Mouse (Mus musculus) cerebellum, adult 11 months (tissue): Measurements from ENCODE around the gene Nrxn3.

Source experiments
- DNase-seq: peaks from one replicate; pipeline ENCODE4 v3.0.0; 2022

Gene Nrxn3

GRCm38 (mm10) chr12:90166118-90166517 lies 1443.4 kb downstream of the Nrxn3 start:
- no peak for DNase-seq

- DNase-seq = no peak
Observed at GRCm38 (mm10) chr12:90181566-90181965, 1458.9 kb downstream of the Nrxn3 start.

DNA sequence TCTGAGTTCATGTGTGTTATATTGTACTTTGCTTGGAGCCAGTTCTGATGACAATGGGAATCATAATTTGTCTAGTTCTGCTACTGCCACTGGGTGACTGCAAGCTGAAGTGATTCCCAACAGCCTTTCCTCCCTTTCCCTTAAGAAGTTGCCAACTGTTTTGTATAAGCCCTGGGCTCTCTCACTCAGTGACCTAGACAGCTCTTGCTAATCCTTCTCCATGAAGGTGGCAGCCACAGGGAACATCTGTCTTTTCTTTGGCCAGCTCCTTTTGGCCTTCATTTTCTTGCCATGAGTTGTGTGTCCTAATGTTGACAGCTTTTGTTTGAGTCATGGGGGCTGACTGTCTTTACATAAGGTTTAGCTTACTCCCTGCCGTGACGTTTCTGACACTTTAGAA lies 1460.3 kb downstream of the Nrxn3 start:
- DNase-seq = no peak

- DNase-seq = no peak
Observed at GRCm38 (mm10) chr12:90196161-90196560, 1473.5 kb downstream of the Nrxn3 start.

DNA sequence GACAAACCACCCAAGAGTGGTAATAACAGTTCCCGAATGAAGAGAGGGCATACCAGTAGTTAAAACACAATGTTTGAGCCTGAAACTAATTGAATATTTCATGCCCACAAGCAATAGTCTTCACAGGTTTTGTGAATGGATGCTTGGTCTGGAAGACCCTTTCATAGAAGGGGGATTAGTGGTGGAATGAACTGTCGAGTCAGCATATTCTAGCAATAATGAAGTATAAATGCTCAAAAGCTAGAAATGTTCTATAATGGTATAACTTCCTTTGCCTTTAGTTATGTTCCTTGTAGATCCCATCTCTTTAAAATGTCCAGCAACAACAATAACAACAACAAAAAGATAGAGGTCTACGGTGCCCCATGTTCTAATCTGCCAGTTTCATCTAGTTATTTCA lies 1475.3 kb downstream of the Nrxn3 start:
- DNase-seq = no peak

GRCm38 (mm10) chr12:90202501-90202900 lies 1479.8 kb downstream of the Nrxn3 start:
- DNase-seq = no peak

- no peak for DNase-seq
Observed at GRCm38 (mm10) chr12:90211410-90211809, 1488.7 kb downstream of the Nrxn3 start.

DNA sequence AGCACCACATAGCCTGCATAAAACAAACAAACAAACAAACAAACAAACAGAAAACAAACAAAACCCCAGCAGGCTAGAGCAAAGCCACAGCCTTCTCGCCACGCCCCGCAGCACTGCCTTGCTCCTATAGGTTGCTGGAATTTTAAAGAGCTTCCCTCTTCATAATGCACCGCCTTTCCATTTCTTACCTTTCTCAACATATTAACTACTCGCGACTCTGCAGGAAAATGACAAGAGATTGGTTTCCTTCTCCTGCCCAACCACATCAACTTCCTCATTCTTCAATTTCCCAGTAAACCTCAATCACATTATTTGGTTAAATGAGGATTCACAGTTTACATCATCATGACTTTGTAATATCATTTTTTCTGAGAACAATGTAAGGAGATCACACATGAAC lies 1494.4 kb downstream of the Nrxn3 start:
- no peak for DNase-seq

DNA sequence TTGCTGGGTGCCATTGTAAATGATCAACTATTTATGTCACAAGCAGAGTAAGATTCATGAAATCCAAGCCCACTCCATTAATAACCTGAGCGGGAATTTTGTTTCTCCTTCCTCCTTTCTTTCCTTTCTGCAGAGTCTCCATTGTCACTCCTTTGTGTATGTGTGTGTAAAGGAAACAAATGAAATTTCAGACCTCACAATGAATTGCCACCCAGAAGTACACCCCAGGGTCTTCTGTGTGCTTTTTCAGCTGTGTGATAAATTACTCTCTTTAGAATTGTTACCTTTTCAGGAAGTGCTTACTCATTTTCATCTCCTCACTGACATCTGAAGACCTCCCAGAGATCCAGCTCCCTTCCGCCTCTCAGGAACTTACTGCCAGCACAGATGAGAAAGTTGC lies 1506.4 kb downstream of the Nrxn3 start:
- DNase-seq = no peak

- DNase-seq = no peak
Observed at GRCm38 (mm10) chr12:90236093-90236492, 1513.4 kb downstream of the Nrxn3 start.

GRCm38 (mm10) chr12:90260301-90260700 lies 1537.6 kb downstream of the Nrxn3 start:
- DNase-seq = no peak

GRCm38 (mm10) chr12:90268111-90268510 lies 1545.4 kb downstream of the Nrxn3 start:
- DNase-seq = no peak

GRCm38 (mm10) chr12:90270763-90271379 lies 1548.2 kb downstream of the Nrxn3 start:
- DNase-seq = no peak

- peak; percentile 29 for DNase-seq
Observed at GRCm38 (mm10) chr12:90274621-90275236, 1552.1 kb downstream of the Nrxn3 start.

- DNase-seq = no peak
Observed at GRCm38 (mm10) chr12:90281236-90281635, 1558.6 kb downstream of the Nrxn3 start.

- no peak for DNase-seq
Observed at GRCm38 (mm10) chr12:90283022-90283421, 1560.3 kb downstream of the Nrxn3 start.

GRCm38 (mm10) chr12:90302671-90303070 lies 1580.0 kb downstream of the Nrxn3 start:
- DNase-seq = peak; percentile 50

GRCm38 (mm10) chr12:90331806-90332205 lies 1609.1 kb downstream of the Nrxn3 start:
- peak; percentile 29 for DNase-seq

GRCm38 (mm10) chr12:90332459-90332858 lies 1609.8 kb downstream of the Nrxn3 start:
- DNase-seq = peak; percentile 41

DNA sequence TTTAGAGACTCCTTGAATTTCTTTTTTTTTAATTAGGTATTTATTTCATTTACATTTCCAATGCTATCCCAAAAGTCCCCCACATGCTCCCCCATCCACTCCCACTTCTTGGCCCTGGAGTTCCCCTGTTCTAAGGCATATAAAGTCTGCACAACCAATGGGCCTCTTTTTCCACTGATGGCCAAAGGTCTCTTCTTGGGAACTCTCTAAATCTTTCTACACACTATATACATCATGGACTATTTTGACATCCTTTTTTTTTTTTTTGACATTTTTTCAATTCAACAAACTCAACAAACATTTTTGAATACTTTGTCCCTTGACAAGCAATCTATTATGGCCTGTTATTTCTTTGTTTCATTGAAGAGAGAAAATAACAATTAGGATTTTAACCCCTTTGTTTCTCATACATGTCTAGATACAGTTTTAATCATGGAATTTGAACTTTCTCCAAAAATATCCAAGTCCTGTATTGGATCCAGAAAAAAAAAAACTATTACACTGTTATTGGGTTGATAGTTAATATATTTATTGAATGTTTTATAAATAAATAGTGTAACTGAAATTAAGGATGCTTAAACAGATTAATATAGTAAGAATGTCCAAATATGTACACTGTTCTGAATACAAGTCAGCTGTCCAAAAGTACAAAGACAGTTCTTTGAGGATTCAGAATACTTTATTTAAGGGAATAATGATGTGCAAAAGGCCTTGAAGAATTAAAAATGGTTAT lies 1615.0 kb downstream of the Nrxn3 start:
- DNase-seq = no peak

GRCm38 (mm10) chr12:90338229-90338557 lies 1615.5 kb downstream of the Nrxn3 start:
- DNase-seq = no peak
